Mouse (Mus musculus): Measurements from ENCODE around the gene Gtf2ird1.

DNA sequence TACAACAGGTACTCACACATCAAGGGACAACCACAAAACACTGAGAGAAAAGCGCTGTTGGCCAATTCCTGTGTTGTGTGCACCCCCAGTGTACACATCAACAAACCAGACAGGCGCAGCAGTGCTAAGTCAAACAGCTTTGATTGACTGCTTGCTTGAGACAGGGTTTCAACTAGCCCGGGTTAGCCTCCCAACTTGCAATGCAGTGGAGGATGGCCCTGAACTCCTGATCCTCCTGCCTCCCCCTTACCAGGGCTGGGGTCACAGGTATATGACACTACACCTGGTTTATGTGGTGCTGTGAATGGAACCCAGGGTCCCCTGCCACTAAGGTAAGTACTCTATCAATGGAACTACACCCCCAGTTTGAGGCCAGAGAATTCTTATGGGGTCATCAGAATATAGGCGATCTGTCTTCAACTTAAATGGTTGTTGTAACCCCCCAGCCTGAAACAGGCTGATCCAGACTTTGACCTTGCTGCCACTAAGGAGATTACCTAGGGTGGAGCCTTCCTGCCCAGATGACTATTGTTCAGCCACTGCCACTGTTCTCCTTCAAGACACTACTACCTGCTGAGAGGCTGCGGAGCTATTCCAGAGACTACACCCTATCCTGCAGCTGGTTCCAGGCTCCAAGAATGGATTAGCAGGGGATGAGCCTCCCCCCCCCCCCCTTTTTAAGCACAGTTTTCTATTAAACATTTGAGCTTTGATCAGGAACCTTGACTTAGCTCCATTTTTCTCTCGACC, 17.7 kb downstream of the Gtf2ird1 start:
- TF ChIP-seq CTCF (conservative IDR thresholded peaks at IDR 0.05; ENCODE audit: low read length) (no peak), POU5F1 (IDR thresholded peaks at IDR 0.05; ENCODE audit: borderline replicate concordance, low read length) (no peak), NANOG (IDR thresholded peaks at IDR 0.05; ENCODE audit: borderline replicate concordance, low read length) (no peak)
